Mouse (Mus musculus): ENCODE data around the gene Pde4c. TPM values are rescaled to one million over a fixed set of nuclear protein-coding genes. Genes with fewer than 3 reads are reported as not detected.

Gene Pde4c
- total and polyA plus RNA-seq, 2 experiments from 2014 or later: 0.39 to 0.77 TPM

GRCm38 (mm10) chr8:70699116-70699833, 24.2 kb upstream of the Pde4c start:
- DNase-seq (ENCODE audit: low spot score) (no peak), ATAC-seq (ENCODE audit: low FRiP score) (peak; percentile 20)
- Histone ChIP-seq H3K4me1 (ENCODE audit: insufficient read depth, low read length) (peaks cover 16% of the 10 kb centered on the region), H3K9ac (replicated peaks; ENCODE audit: low read length, poor library complexity, severe bottlenecking) (peak overlapping the region; percentile 97), H3K4me3 (ENCODE audit: low read depth, low read length) (peak overlapping the region; percentile 92), H3K27ac (ENCODE audit: low read depth, low read length) (peak overlapping the region; percentile 97), H3K36me3 (ENCODE audit: insufficient read depth, low read length) (no peaks in the 10 kb centered on the region), H3K4me2 (ENCODE audit: low read depth, low read length, poor library complexity, severe bottlenecking) (peak overlapping the region; percentile 64), H3K27me3 (ENCODE audit: insufficient read depth, low read length) (no peaks in the 10 kb centered on the region), H3K9me3 (ENCODE audit: low read length) (no peaks in the 10 kb centered on the region)
- under 1% methylated on average over 58 of the region's 89 CpGs for WGBS
- peak; percentile 21; the same call in 1 of the 2 replicates for TF ChIP-seq CTCF (IDR thresholded peaks at IDR 0.05)

GRCm38 (mm10) chr8:70699834-70700554, 23.5 kb upstream of the Pde4c start:
- Histone ChIP-seq H3K4me1 (ENCODE audit: insufficient read depth, low read length) (peaks cover 16% of the 10 kb centered on the region), H3K9me3 (ENCODE audit: low read length) (no peaks in the 10 kb centered on the region), H3K4me2 (ENCODE audit: low read depth, low read length, poor library complexity, severe bottlenecking) (peak overlapping the region; percentile 64), H3K27me3 (ENCODE audit: insufficient read depth, low read length) (no peaks in the 10 kb centered on the region), H3K4me3 (ENCODE audit: low read depth, low read length) (peak overlapping the region; percentile 92), H3K36me3 (ENCODE audit: insufficient read depth, low read length) (no peaks in the 10 kb centered on the region), H3K27ac (ENCODE audit: low read depth, low read length) (peak overlapping the region; percentile 97), H3K9ac (replicated peaks; ENCODE audit: low read length, poor library complexity, severe bottlenecking) (peak overlapping the region; percentile 97)
- peak; percentile 15; the same call in 1 of the 2 replicates for ATAC-seq (ENCODE audit: low FRiP score)
- WGBS: under 1% methylated on average over 58 of the region's 59 CpGs
- DNase-seq (ENCODE audit: low spot score): peak; percentile 91
- TF ChIP-seq CTCF (IDR thresholded peaks at IDR 0.05): no peak

GRCm38 (mm10) chr8:70700555-70700922, 23.0 kb upstream of the Pde4c start:
- ATAC-seq (ENCODE audit: low FRiP score): peak; percentile 26
- H3K4me2 ChIP-seq (ENCODE audit: low read depth, low read length, poor library complexity, severe bottlenecking): peak overlapping the region; percentile 64
- peaks cover 16% of the 10 kb centered on the region for H3K4me1 ChIP-seq (ENCODE audit: insufficient read depth, low read length)
- H3K4me3 ChIP-seq (ENCODE audit: low read depth, low read length): peak overlapping the region; percentile 92
- H3K27ac ChIP-seq (ENCODE audit: low read depth, low read length): peak overlapping the region; percentile 97
- peak; percentile 95 for DNase-seq (ENCODE audit: low spot score)
- H3K9ac ChIP-seq (replicated peaks; ENCODE audit: low read length, poor library complexity, severe bottlenecking): peak overlapping the region; percentile 97
- H3K36me3 ChIP-seq (ENCODE audit: insufficient read depth, low read length): no peaks in the 10 kb centered on the region
- H3K27me3 ChIP-seq (ENCODE audit: insufficient read depth, low read length): no peaks in the 10 kb centered on the region
- WGBS: under 1% methylated on average over 18 of the region's 20 CpGs
- H3K9me3 ChIP-seq (ENCODE audit: low read length): no peaks in the 10 kb centered on the region
- peak; percentile 87 for TF ChIP-seq CTCF (IDR thresholded peaks at IDR 0.05)

- Histone ChIP-seq H3K9ac (replicated peaks; ENCODE audit: low read length, poor library complexity, severe bottlenecking) (peak overlapping the region; percentile 37; the same call in 1 of the 2 replicates), H3K27me3 (ENCODE audit: insufficient read depth, low read length) (no peaks in the 10 kb centered on the region), H3K27ac (ENCODE audit: low read depth, low read length) (peak overlapping the region; percentile 97; the same call in 1 of the 2 replicates), H3K9me3 (ENCODE audit: low read length) (no peaks in the 10 kb centered on the region), H3K36me3 (ENCODE audit: insufficient read depth, low read length) (no peaks in the 10 kb centered on the region), H3K4me2 (ENCODE audit: low read depth, low read length, poor library complexity, severe bottlenecking) (peak overlapping the region; percentile 64), H3K4me1 (ENCODE audit: insufficient read depth, low read length) (peaks cover 16% of the 10 kb centered on the region), H3K4me3 (ENCODE audit: low read depth, low read length) (peak overlapping the region; percentile 92)
- DNase-seq (ENCODE audit: low spot score) (no peak), ATAC-seq (ENCODE audit: low FRiP score) (no peak)
- no peak for TF ChIP-seq CTCF (IDR thresholded peaks at IDR 0.05)
- 50% methylated on average over 10 of the region's 10 CpGs for WGBS
These were observed 22.2 kb upstream of the Pde4c start for GRCm38 (mm10) chr8:70701048-70701981.

GRCm38 (mm10) chr8:70701982-70702841, 21.3 kb upstream of the Pde4c start:
- WGBS: 87% methylated on average over 2 of the region's 2 CpGs
- no peak for DNase-seq (ENCODE audit: low spot score)
- H3K36me3 ChIP-seq (ENCODE audit: insufficient read depth, low read length): no peaks in the 10 kb centered on the region
- H3K4me1 ChIP-seq (ENCODE audit: insufficient read depth, low read length): peaks cover 10% of the 10 kb centered on the region
- no peak for TF ChIP-seq CTCF (IDR thresholded peaks at IDR 0.05)
- H3K27me3 ChIP-seq (ENCODE audit: insufficient read depth, low read length): no peaks in the 10 kb centered on the region
- no peaks in the 10 kb centered on the region for H3K9me3 ChIP-seq (ENCODE audit: low read length)
- H3K4me2 ChIP-seq (ENCODE audit: low read depth, low read length, poor library complexity, severe bottlenecking): peak overlapping the region; percentile 64
- no peak overlapping the region for H3K27ac ChIP-seq (ENCODE audit: low read depth, low read length)
- H3K9ac ChIP-seq (replicated peaks; ENCODE audit: low read length, poor library complexity, severe bottlenecking): no peak overlapping the region
- ATAC-seq (ENCODE audit: low FRiP score): no peak
- H3K4me3 ChIP-seq (ENCODE audit: low read depth, low read length): peak overlapping the region; percentile 92; the same call in 1 of the 2 replicates
